ENCODE assay signal across 8 mouse cellular contexts in genomic region chr10:80509412-80510272, GRCm38 (mm10). TPM values are rescaled to one million over a fixed set of nuclear protein-coding genes. Genes with fewer than 3 reads are reported as not detected.
DNase-seq lines count a peak whose midpoint lies in the region; ATAC-seq and TF ChIP-seq lines count a peak whose summit lies in the region.

No protein-coding gene starts in this region.

- no peaks in the 10 kb centered on the region for H3K36me3 ChIP-seq in ES-Bruce4 (ENCODE audit: control insufficient read depth, insufficient read depth, low read length, poor library complexity, severe bottlenecking)
- H3K36me3 ChIP-seq in forebrain, embryonic 15.5 days, result no peaks in the 10 kb centered on the region
- no peaks in the 10 kb centered on the region for H3K36me3 ChIP-seq in lung, embryonic 14.5 days (ENCODE audit: insufficient read depth)

- no peak for TF ChIP-seq EP300 in ES-Bruce4 (IDR thresholded peaks at IDR 0.05; ENCODE audit: insufficient read depth, low read depth, low read length)

- 0 out of 2 replicates have a peak overlapping the region, but pooled peaks have one; percentile 5 for H3K4me3 ChIP-seq in ES-Bruce4 (ENCODE audit: low read depth, low read length)
- H3K4me3 ChIP-seq in forebrain, embryonic 15.5 days, result peak overlapping the region; percentile 24
- peak overlapping the region; percentile 40 for H3K4me3 ChIP-seq in layer of hippocampus, adult 2 months
- H3K4me3 ChIP-seq in lung, embryonic 14.5 days (ENCODE audit: low read depth, low read length), result peak overlapping the region; percentile 28

- H3K9ac ChIP-seq in ES-Bruce4 (ENCODE audit: low read depth, poor library complexity, severe bottlenecking), result no peak overlapping the region
- H3K9ac ChIP-seq in forebrain, embryonic 15.5 days (replicated peaks), result no peak overlapping the region
- peak overlapping the region; percentile 38 for H3K9ac ChIP-seq in lung, embryonic 14.5 days

- no peak overlapping the region for H3K27ac ChIP-seq in ES-Bruce4 (ENCODE audit: insufficient read depth, low read length)
- no peak overlapping the region for H3K27ac ChIP-seq in forebrain, embryonic 15.5 days (replicated peaks)
- no peak overlapping the region for H3K27ac ChIP-seq in layer of hippocampus, adult 2 months
- H3K27ac ChIP-seq in lung, embryonic 14.5 days (ENCODE audit: low read depth), result no peak overlapping the region

- peak; percentile 53 for DNase-seq in cerebellum, adult 11-12 months
- DNase-seq in heart, postnatal 4 days, result peak; percentile 89
- DNase-seq in layer of hippocampus, adult 2 months (ENCODE audit: low spot score in 2 of 2), result peak; percentile 68 to 87
- DNase-seq in lung, embryonic 14.5 days, result peak; percentile 89
- DNase-seq in testis, postnatal 14 days (ENCODE audit: low spot score), result peak; percentile 75

- peak; percentile 97 for TF ChIP-seq CTCF in ES-Bruce4 (IDR thresholded peaks at IDR 0.05; ENCODE audit: low read depth, low read length)
- TF ChIP-seq CTCF in layer of hippocampus, adult 2 months (conservative IDR thresholded peaks at IDR 0.05), result peak; percentile 96
- TF ChIP-seq CTCF in lung, embryonic 14.5 days (IDR thresholded peaks at IDR 0.05; ENCODE audit: low read depth), result peak; percentile 97

- WGBS in forebrain, embryonic 15.5 days, result 11% methylated on average over 20 of the region's 20 CpGs
- WGBS in lung, embryonic 14.5 days, result 6% methylated on average over 20 of the region's 20 CpGs

- ATAC-seq in forebrain, embryonic 15.5 days (replicated peaks), result peak; percentile 68
- ATAC-seq in lung, embryonic 14.5 days (ENCODE audit: insufficient read depth), result peak; percentile 71
- peak; percentile 76; the same call in 1 of the 2 replicates for ATAC-seq in neutrophil, adult 5-6 weeks (ENCODE audit: extremely low read depth, insufficient number of reproducible peaks, low FRiP score, poor library complexity, severe bottlenecking)

- TF ChIP-seq POLR2A in ES-Bruce4 (IDR thresholded peaks at IDR 0.05; ENCODE audit: insufficient read depth, low read length), result no peak

- H3K4me2 ChIP-seq in forebrain, embryonic 15.5 days (replicated peaks), result peak overlapping the region; percentile 38
- peak overlapping the region; percentile 66 for H3K4me2 ChIP-seq in lung, embryonic 14.5 days

- H3K27me3 ChIP-seq in ES-Bruce4 (ENCODE audit: control insufficient read depth, insufficient read depth, low read length, poor library complexity, severe bottlenecking), result no peaks in the 10 kb centered on the region
- H3K27me3 ChIP-seq in forebrain, embryonic 15.5 days, result peaks cover 42% of the 10 kb centered on the region
- peaks cover 61% of the 10 kb centered on the region for H3K27me3 ChIP-seq in lung, embryonic 14.5 days (ENCODE audit: insufficient read depth, low read length)

- no peaks in the 10 kb centered on the region for H3K9me3 ChIP-seq in ES-Bruce4 (replicated peaks; ENCODE audit: control insufficient read depth, insufficient read depth, low read length, poor library complexity, severe bottlenecking)
- no peaks in the 10 kb centered on the region for H3K9me3 ChIP-seq in forebrain, embryonic 15.5 days
- H3K9me3 ChIP-seq in lung, embryonic 14.5 days (ENCODE audit: low read depth, low read length), result no peaks in the 10 kb centered on the region

- no peaks in the 10 kb centered on the region for H3K4me1 ChIP-seq in ES-Bruce4 (ENCODE audit: control insufficient read depth, insufficient read depth, low read length)
- H3K4me1 ChIP-seq in forebrain, embryonic 15.5 days, result peaks cover 15% of the 10 kb centered on the region; the same call in 1 of the 2 replicates
- no peaks in the 10 kb centered on the region for H3K4me1 ChIP-seq in lung, embryonic 14.5 days (ENCODE audit: insufficient read depth)

RNA-seq across cellular contexts. Expression of gene Onecut3, which starts 15.0 kb away (rescaled TPM):
- polyA plus RNA-seq in ES-Bruce4 (2011; ENCODE audit: insufficient read depth, insufficient read length, low read depth, missing spikeins), result not detected in 2 replicates
- 0.23 and 0.61 TPM in 2 replicates for polyA plus RNA-seq in forebrain, embryonic 15.5 days (2015; fragmentation: Nextera tagmentation; extraction: Ambion mirVana)
- under 1 TPM in 1 of 2 experiments, not detected in 1; 0.05 TPM for total RNA-seq in heart, postnatal 4 days (2021)
- total RNA-seq in layer of hippocampus, adult 2 months (2021), result not detected
- polyA plus RNA-seq in lung, embryonic 14.5 days (2014; fragmentation: Nextera tagmentation; extraction: Ambion mirVana), result not detected in 2 replicates
- total RNA-seq in neutrophil, adult 5-6 weeks (2017), result not detected in 2 replicates

RNA-seq across cellular contexts. Expression of gene Atp8b3, which starts 29.3 kb away (rescaled TPM):
- polyA plus RNA-seq in ES-Bruce4 (2011; ENCODE audit: insufficient read depth, insufficient read length, low read depth, missing spikeins), result 1.2 and 1.6 TPM in 2 replicates
- polyA plus RNA-seq in forebrain, embryonic 15.5 days (2015; fragmentation: Nextera tagmentation; extraction: Ambion mirVana), result 0.23 and 0.33 TPM in 2 replicates
- total RNA-seq in heart, postnatal 4 days (2021), result not detected
- total RNA-seq in layer of hippocampus, adult 2 months (2021), result under 1 TPM; 0.12 to 0.31 TPM
- 0.09 and 0.14 TPM in 2 replicates for polyA plus RNA-seq in lung, embryonic 14.5 days (2014; fragmentation: Nextera tagmentation; extraction: Ambion mirVana)
- total RNA-seq in neutrophil, adult 5-6 weeks (2017), result 0.12 and 0.23 TPM in 2 replicates

RNA-seq across cellular contexts. Expression of gene Rexo1, which starts 51.7 kb away (rescaled TPM):
- polyA plus RNA-seq in ES-Bruce4 (2011; ENCODE audit: insufficient read depth, insufficient read length, low read depth, missing spikeins), result 29.5 and 32.8 TPM in 2 replicates
- polyA plus RNA-seq in forebrain, embryonic 15.5 days (2015; fragmentation: Nextera tagmentation; extraction: Ambion mirVana), result 31.3 and 32.9 TPM in 2 replicates
- 10 to 100 TPM; 22.4 to 26.2 TPM for total RNA-seq in heart, postnatal 4 days (2021)
- total RNA-seq in layer of hippocampus, adult 2 months (2021), result 10 to 100 TPM; 51.6 to 52.8 TPM
- polyA plus RNA-seq in lung, embryonic 14.5 days (2014; fragmentation: Nextera tagmentation; extraction: Ambion mirVana), result 27.8 and 34.5 TPM in 2 replicates
- 29.3 and 35.4 TPM in 2 replicates for total RNA-seq in neutrophil, adult 5-6 weeks (2017)
